Mouse (Mus musculus) kidney, postnatal 4 days (tissue): ENCODE results near the gene Eya2.
A peak's percentile ranks its signal among the peaks of the same experiment; 100 is the strongest.

Experiments used
- DNase-seq, 2 experiments: peaks; one replicate each; pipeline ENCODE4 v3.0.0; 2021; ENCODE audit warnings: mixed read lengths in 2 of 2

Eya2 gene

GRCm38 (mm10) chr2:165717182-165718176, 122.6 kb downstream of the Eya2 start:
- DNase-seq = peak; percentile 51 to 67

- DNase-seq = no peak
These were observed 124.5 kb downstream of the Eya2 start for GRCm38 (mm10) chr2:165719382-165719781.

- peak in 1 of 2 experiments; percentile 35 for DNase-seq
These were observed 127.1 kb downstream of the Eya2 start for GRCm38 (mm10) chr2:165721941-165722340.

GRCm38 (mm10) chr2:165732552-165733238, 137.9 kb downstream of the Eya2 start:
- DNase-seq = peak in 1 of 2 experiments; percentile 31

- DNase-seq = peak; percentile 46 to 65
These were observed 138.9 kb downstream of the Eya2 start for GRCm38 (mm10) chr2:165733701-165734100.

GRCm38 (mm10) chr2:165736297-165736696, 141.5 kb downstream of the Eya2 start:
- no peak for DNase-seq

GRCm38 (mm10) chr2:165740381-165740780, 145.5 kb downstream of the Eya2 start:
- no peak for DNase-seq

GRCm38 (mm10) chr2:165740982-165741381, 146.2 kb downstream of the Eya2 start:
- peak; percentile 40 to 54 for DNase-seq

GRCm38 (mm10) chr2:165741526-165742050, 146.8 kb downstream of the Eya2 start:
- no peak for DNase-seq

- DNase-seq = peak in 1 of 2 experiments; percentile 34
These were observed 147.5 kb downstream of the Eya2 start for GRCm38 (mm10) chr2:165742210-165742786.

- DNase-seq = no peak
These were observed 150.7 kb downstream of the Eya2 start for GRCm38 (mm10) chr2:165745306-165746098.

GRCm38 (mm10) chr2:165747975-165748374, 153.1 kb downstream of the Eya2 start:
- no peak for DNase-seq

GRCm38 (mm10) chr2:165748426-165748825, 153.6 kb downstream of the Eya2 start:
- DNase-seq = no peak

GRCm38 (mm10) chr2:165751068-165751467, 156.2 kb downstream of the Eya2 start:
- peak; percentile 51 to 63 for DNase-seq

- DNase-seq = no peak
These were observed 157.9 kb downstream of the Eya2 start for GRCm38 (mm10) chr2:165752704-165753103.

GRCm38 (mm10) chr2:165757799-165758198, 163.0 kb downstream of the Eya2 start:
- DNase-seq = no peak

- peak in 1 of 2 experiments; percentile 46 for DNase-seq
These were observed 163.7 kb downstream of the Eya2 start for GRCm38 (mm10) chr2:165758534-165758933.

- DNase-seq = peak; percentile 56 to 70
These were observed 164.7 kb downstream of the Eya2 start for GRCm38 (mm10) chr2:165759421-165759985.

GRCm38 (mm10) chr2:165768805-165769358, 174.1 kb downstream of the Eya2 start:
- DNase-seq = no peak

GRCm38 (mm10) chr2:165769375-165769948, 174.6 kb downstream of the Eya2 start:
- peak in 1 of 2 experiments; percentile 43 for DNase-seq

GRCm38 (mm10) chr2:165778927-165779326, 184.1 kb downstream of the Eya2 start:
- DNase-seq = peak; percentile 84 to 87
